Mouse (Mus musculus) kidney, postnatal 36 days (tissue): ENCODE measurements around the gene Slc15a2.

Experiments used
- DNase-seq, 2 experiments: peaks; one replicate each; pipeline ENCODE4 v3.0.0; 2021 to 2022; ENCODE audit warnings: mixed read lengths in 2 of 2

Slc15a2 gene

GRCm38 (mm10) chr16:36751979-36752378, 32.8 kb downstream of the Slc15a2 start:
- DNase-seq, result no peak

GRCm38 (mm10) chr16:36747767-36748166, 37.0 kb downstream of the Slc15a2 start:
- DNase-seq, result no peak

GRCm38 (mm10) chr16:36747068-36747467, 37.7 kb downstream of the Slc15a2 start:
- DNase-seq, result no peak

- no peak for DNase-seq
Observed at GRCm38 (mm10) chr16:36743580-36743979, 41.2 kb downstream of the Slc15a2 start.

- DNase-seq, result no peak
Observed at GRCm38 (mm10) chr16:36739404-36739930, 45.3 kb downstream of the Slc15a2 start.

- peak; percentile 65 to 80 for DNase-seq
Observed at GRCm38 (mm10) chr16:36735421-36735820, 49.3 kb downstream of the Slc15a2 start.

- DNase-seq, result no peak
Observed at GRCm38 (mm10) chr16:36733827-36734226, 50.9 kb downstream of the Slc15a2 start.

- no peak for DNase-seq
Observed at GRCm38 (mm10) chr16:36732572-36732971, 52.2 kb downstream of the Slc15a2 start.

- no peak for DNase-seq
Observed at GRCm38 (mm10) chr16:36728959-36729358, 55.8 kb downstream of the Slc15a2 start.

- DNase-seq, result peak in 1 of 2 experiments; percentile 34
Observed at GRCm38 (mm10) chr16:36723880-36724443, 60.8 kb downstream of the Slc15a2 start.

GRCm38 (mm10) chr16:36722739-36723138, 62.0 kb downstream of the Slc15a2 start:
- no peak for DNase-seq

GRCm38 (mm10) chr16:36720194-36721055, 64.3 kb downstream of the Slc15a2 start:
- no peak for DNase-seq

GRCm38 (mm10) chr16:36718637-36719036, 66.1 kb downstream of the Slc15a2 start:
- no peak for DNase-seq

- no peak for DNase-seq
Observed at GRCm38 (mm10) chr16:36717481-36717880, 67.3 kb downstream of the Slc15a2 start.

- no peak for DNase-seq
Observed at GRCm38 (mm10) chr16:36711760-36712159, 73.0 kb downstream of the Slc15a2 start.

GRCm38 (mm10) chr16:36710794-36711193, 74.0 kb downstream of the Slc15a2 start:
- peak in 1 of 2 experiments; percentile 41 for DNase-seq

- no peak for DNase-seq
Observed at GRCm38 (mm10) chr16:36709405-36709804, 75.4 kb downstream of the Slc15a2 start.

GRCm38 (mm10) chr16:36708751-36709150, 76.0 kb downstream of the Slc15a2 start:
- DNase-seq, result no peak

GRCm38 (mm10) chr16:36707702-36708423, 76.9 kb downstream of the Slc15a2 start:
- peak; percentile 47 to 68 for DNase-seq

GRCm38 (mm10) chr16:36700484-36700883, 84.3 kb downstream of the Slc15a2 start:
- no peak for DNase-seq
